Mouse (Mus musculus) neural tube, embryonic 11.5 days (tissue): Measurements from ENCODE around the gene Mpv17. TPM values are rescaled to one million over a fixed set of nuclear protein-coding genes. Genes with fewer than 3 reads are reported as not detected.

ENCODE experiments used
- ATAC-seq: fragments of 200-750 bp; cut with Nextera tagmentation; 2 replicates; pipeline ENCODE4 v1.8.0; 2017; ENCODE audit warnings: moderate number of reproducible peaks, mild to moderate bottlenecking, moderate TSS enrichment, moderate library complexity; ENCODE audit not compliant: insufficient read depth, low FRiP score, low TSS enrichment
- DNase-seq: peaks from one replicate; pipeline ENCODE4 v3.0.0-alpha.2; 2015; ENCODE audit warnings: low spot score
- H3K27ac ChIP-seq: fragments of 300-500 bp; sonication (generic); 2 replicates; pipeline ENCODE4 v1.5.1; 2014; ENCODE audit warnings: low read depth, mild to moderate bottlenecking, low read length
- H3K27me3 ChIP-seq: fragments of 300-500 bp; sonication (generic); 2 replicates; pipeline ENCODE4 v1.6.1; 2014; ENCODE audit warnings: mild to moderate bottlenecking, low read length, mixed read lengths; ENCODE audit not compliant: control insufficient read depth, insufficient read depth
- H3K36me3 ChIP-seq: fragments of 300-500 bp; sonication (generic); 2 replicates; pipeline ENCODE4 v1.6.1; 2014; ENCODE audit warnings: mild to moderate bottlenecking, low read length, moderate library complexity, mixed read lengths; ENCODE audit not compliant: control insufficient read depth, insufficient read depth
- H3K4me1 ChIP-seq: fragments of 300-500 bp; sonication (generic); 2 replicates; pipeline ENCODE4 v1.6.1; 2014; ENCODE audit warnings: low read length, mixed read lengths; ENCODE audit not compliant: control insufficient read depth, insufficient read depth
- H3K4me2 ChIP-seq: fragments of 300-500 bp; sonication (generic); 2 replicates; pipeline ENCODE4 v1.6.1; 2014; ENCODE audit warnings: low read depth, mild to moderate bottlenecking, moderate library complexity
- H3K4me3 ChIP-seq: fragments of 300-500 bp; sonication (generic); 2 replicates; pipeline ENCODE4 v1.5.1; 2014; ENCODE audit warnings: low read depth, low read length
- H3K9ac ChIP-seq: fragments of 300-500 bp; sonication (generic); 2 replicates; pipeline ENCODE4 v1.6.1; 2014; ENCODE audit warnings: mild to moderate bottlenecking, low read length
- H3K9me3 ChIP-seq: fragments of 300-500 bp; sonication (generic); 2 replicates; pipeline ENCODE4 v1.6.1; 2016; ENCODE audit warnings: low read length; ENCODE audit not compliant: control insufficient read depth
- WGBS: fragments of 180-500 bp; shearing (Covaris S2); extraction: QIAGEN DNeasy Blood & Tissue Kit; methylation state at CpG from one replicate; pipeline ENCODE4 v1.1.7; 2014; 5-methylcytosine and 5-hydroxymethylcytosine counted together
- polyA plus RNA-seq: library from polyadenylated mRNA; unstranded; fragments of >200 nt; fragmentation: Nextera tagmentation; extraction: Ambion mirVana; gene quantifications from 2 replicates; pipeline ENCODE4 v1.2.1, GENCODE M21; 2014

Mpv17 gene
- polyA plus RNA-seq, 1 experiment from 2014 or later, result 52.2 TPM

- H3K9me3 ChIP-seq, result no peaks in the 10 kb centered on the region
- H3K36me3 ChIP-seq, result peaks cover 23% of the 10 kb centered on the region
- WGBS, result 16% methylated on average over 42 of the region's 42 CpGs
- peak overlapping the region; percentile 89 for H3K9ac ChIP-seq
- ATAC-seq (peak; percentile 52), DNase-seq (no peak)
- no peaks in the 10 kb centered on the region for H3K27me3 ChIP-seq
- H3K27ac ChIP-seq, result peak overlapping the region; percentile 21; the same call in 1 of the 2 replicates
- peak overlapping the region; percentile 93 for H3K4me2 ChIP-seq
- H3K4me1 ChIP-seq, result peaks cover 11% of the 10 kb centered on the region
- H3K4me3 ChIP-seq, result peak overlapping the region; percentile 84
These were observed 38.2 kb upstream of the Mpv17 start for GRCm38 (mm10) chr5:31192045-31192938.

GRCm38 (mm10) chr5:31190201-31190600 lies 36.1 kb upstream of the Mpv17 start:
- H3K4me2 ChIP-seq, result no peak overlapping the region
- H3K27ac ChIP-seq, result no peak overlapping the region
- ATAC-seq (no peak), DNase-seq (no peak)
- no peak overlapping the region for H3K4me3 ChIP-seq
- peaks cover 11% of the 10 kb centered on the region for H3K4me1 ChIP-seq
- 92% methylated on average over 9 of the region's 9 CpGs for WGBS
- H3K36me3 ChIP-seq, result peaks cover 20% of the 10 kb centered on the region
- H3K27me3 ChIP-seq, result no peaks in the 10 kb centered on the region
- H3K9ac ChIP-seq, result no peak overlapping the region
- H3K9me3 ChIP-seq, result no peaks in the 10 kb centered on the region

- ATAC-seq, result no peak
- H3K27me3 ChIP-seq, result no peaks in the 10 kb centered on the region
- H3K36me3 ChIP-seq, result peaks cover 20% of the 10 kb centered on the region
- DNase-seq, result no peak
- peaks cover 6% of the 10 kb centered on the region for H3K4me1 ChIP-seq
- no peak overlapping the region for H3K9ac ChIP-seq
- H3K4me3 ChIP-seq, result no peak overlapping the region
- H3K4me2 ChIP-seq, result no peak overlapping the region
- H3K27ac ChIP-seq, result no peak overlapping the region
- 84% methylated on average over 4 of the region's 4 CpGs for WGBS
- no peaks in the 10 kb centered on the region for H3K9me3 ChIP-seq
These were observed 34.3 kb upstream of the Mpv17 start for GRCm38 (mm10) chr5:31188223-31188840.

- WGBS, result 65% methylated on average over 4 of the region's 4 CpGs
- Histone ChIP-seq H3K27ac (no peak overlapping the region), H3K4me3 (no peak overlapping the region), H3K9ac (no peak overlapping the region), H3K9me3 (no peaks in the 10 kb centered on the region), H3K4me1 (peaks cover 3% of the 10 kb centered on the region; the same call in 1 of the 2 replicates), H3K36me3 (peaks cover 10% of the 10 kb centered on the region), H3K4me2 (no peak overlapping the region), H3K27me3 (no peaks in the 10 kb centered on the region)
- DNase-seq, result no peak
- no peak for ATAC-seq
These were observed 29.6 kb upstream of the Mpv17 start for GRCm38 (mm10) chr5:31183678-31184077.

GRCm38 (mm10) chr5:31181183-31181770 lies 27.2 kb upstream of the Mpv17 start:
- Histone ChIP-seq H3K36me3 (no peaks in the 10 kb centered on the region), H3K9ac (no peak overlapping the region), H3K27me3 (no peaks in the 10 kb centered on the region), H3K4me2 (no peak overlapping the region), H3K4me3 (no peak overlapping the region), H3K27ac (no peak overlapping the region), H3K9me3 (no peaks in the 10 kb centered on the region), H3K4me1 (peaks cover 4% of the 10 kb centered on the region; the same call in 1 of the 2 replicates)
- ATAC-seq (no peak), DNase-seq (no peak)
- WGBS, result 93% methylated on average over 9 of the region's 9 CpGs

GRCm38 (mm10) chr5:31179766-31180630 lies 25.9 kb upstream of the Mpv17 start, which contains the start of the genes Gm29609 and Gtf3c2:
Gm29609 (minus strand) TSS chr5:31179911.
Gtf3c2 (minus strand) TSS chr5:31180144.
- Histone ChIP-seq H3K4me3 (peak within 1 kb of the TSS; percentile 67), H3K4me1 (peaks cover 4% of the 10 kb centered on the region; the same call in 1 of the 2 replicates), H3K9me3 (no peaks in the 10 kb centered on the region), H3K36me3 (no peaks in the 10 kb centered on the region), H3K27ac (peak within 1 kb of the TSS; percentile 94), H3K9ac (peak within 1 kb of the TSS; percentile 69), H3K27me3 (no peaks in the 10 kb centered on the region), H3K4me2 (peak within 1 kb of the TSS; percentile 77)
- ATAC-seq (peak; percentile 92), DNase-seq (peak; percentile 95)
- under 1% methylated on average over 59 of the region's 59 CpGs for WGBS

GRCm38 (mm10) chr5:31179301-31179765 lies 25.3 kb upstream of the Mpv17 start:
- Histone ChIP-seq H3K9me3 (no peaks in the 10 kb centered on the region), H3K36me3 (no peaks in the 10 kb centered on the region), H3K4me3 (peak overlapping the region; percentile 67), H3K9ac (peak overlapping the region; percentile 69), H3K27me3 (no peaks in the 10 kb centered on the region), H3K27ac (peak overlapping the region; percentile 94), H3K4me1 (peaks cover 4% of the 10 kb centered on the region; the same call in 1 of the 2 replicates), H3K4me2 (peak overlapping the region; percentile 71)
- DNase-seq, result peak; percentile 55
- ATAC-seq, result peak; percentile 67; the same call in 1 of the 2 replicates
- whole genome bisulfite sequencing, result under 1% methylated on average over 25 of the region's 25 CpGs

- no peaks in the 10 kb centered on the region for H3K27me3 ChIP-seq
- peaks cover 38% of the 10 kb centered on the region for H3K36me3 ChIP-seq
These were observed 14.6 kb upstream of the Mpv17 start for GRCm38 (mm10) chr5:31168630-31169029.

More at GRCm38 (mm10) chr5:31168630-31169029, 14.6 kb upstream of the Mpv17 start:
- no peaks in the 10 kb centered on the region for H3K4me1 ChIP-seq
- H3K9ac ChIP-seq, result no peak overlapping the region
- DNase-seq, result no peak
- 93% methylated on average over 4 of the region's 4 CpGs for WGBS
- H3K27ac ChIP-seq, result no peak overlapping the region
- H3K4me2 ChIP-seq, result no peak overlapping the region
- ATAC-seq, result no peak
- H3K4me3 ChIP-seq, result no peak overlapping the region
- H3K9me3 ChIP-seq, result no peaks in the 10 kb centered on the region
